Mouse (Mus musculus) embryonic facial prominence, embryonic 14.5 days (tissue): ENCODE data around the gene Smagp. TPM values are rescaled to one million over a fixed set of nuclear protein-coding genes. Genes with fewer than 3 reads are reported as not detected.
"Not testable (repeated sequence)": the region's sequence is repeated elsewhere in the genome, so short reads cannot be mapped to it uniquely, and the experiment has no call there.

Source experiments
- ATAC-seq: fragments of 200-750 bp; cut with Nextera tagmentation; 2 replicates; pipeline ENCODE4 v1.8.0; 2017; ENCODE audit warnings: low read depth, moderate number of reproducible peaks, moderate TSS enrichment
- DNase-seq: peaks from one replicate; pipeline ENCODE4 v3.0.0-alpha.2; 2015; ENCODE audit warnings: low spot score
- H3K27ac ChIP-seq: fragments of 300-500 bp; sonication (generic); replicated peaks from 2 replicates; pipeline ENCODE4 v1.5.1; 2014; ENCODE audit warnings: low read depth, mild to moderate bottlenecking, low read length, moderate library complexity
- H3K27me3 ChIP-seq: fragments of 300-500 bp; sonication (generic); replicated peaks from 2 replicates; pipeline ENCODE4 v1.6.1; 2014; ENCODE audit warnings: low read length; ENCODE audit not compliant: control insufficient read depth, insufficient read depth
- H3K36me3 ChIP-seq: fragments of 300-500 bp; sonication (generic); 2 replicates; pipeline ENCODE4 v1.6.1; 2014; ENCODE audit warnings: low read length, mixed read lengths; ENCODE audit not compliant: control insufficient read depth, insufficient read depth
- H3K4me1 ChIP-seq: fragments of 300-500 bp; sonication (generic); 2 replicates; pipeline ENCODE4 v1.6.1; 2014; ENCODE audit warnings: antibody characterized with exemption, low read length; ENCODE audit not compliant: control insufficient read depth, insufficient read depth
- H3K4me2 ChIP-seq: fragments of 300-500 bp; sonication (generic); 2 replicates; pipeline ENCODE4 v1.6.1; 2014; ENCODE audit warnings: low read depth, mild to moderate bottlenecking, low read length, moderate library complexity, mixed read lengths
- H3K4me3 ChIP-seq: fragments of 300-500 bp; sonication (generic); 2 replicates; pipeline ENCODE4 v1.5.1; 2014; ENCODE audit warnings: low read depth, mild to moderate bottlenecking, low read length
- H3K9ac ChIP-seq: fragments of 300-500 bp; sonication (generic); 2 replicates; pipeline ENCODE4 v1.6.1; 2014; ENCODE audit warnings: low read depth, mild to moderate bottlenecking, low read length, moderate library complexity, mixed read lengths
- H3K9me3 ChIP-seq: fragments of 300-500 bp; sonication (generic); 2 replicates; pipeline ENCODE4 v1.6.1; 2016; ENCODE audit warnings: low read length; ENCODE audit not compliant: control insufficient read depth
- WGBS: fragments of 180-500 bp; shearing (Covaris S2); extraction: QIAGEN DNeasy Blood & Tissue Kit; methylation state at CpG from one replicate; pipeline ENCODE4 v1.1.7; 2014; 5-methylcytosine and 5-hydroxymethylcytosine counted together
- polyA plus RNA-seq: library from polyadenylated mRNA; unstranded; fragments of >200 nt; fragmentation: Nextera tagmentation; extraction: Ambion mirVana; gene quantifications from 2 replicates; pipeline ENCODE4 v1.2.1, GENCODE M21; 2014

The Smagp gene
- polyA plus RNA-seq, 1 experiment from 2014 or later, result 17.2 TPM

GRCm38 (mm10) chr15:100614996-100615824, 21.5 kb downstream of the Smagp start, which contains the start of gene Dazap2:
Gene Dazap2 (plus strand): TSS chr15:100615349.
- DNase-seq, result peak; percentile 99
- under 1% methylated on average over 14 of the region's 99 CpGs for WGBS
- H3K27ac ChIP-seq, result peak within 1 kb of the TSS; percentile 99
- no peaks in the 10 kb centered on the region; the same call in 1 of the 2 replicates for H3K4me1 ChIP-seq
- peak within 1 kb of the TSS; percentile 95 for H3K9ac ChIP-seq
- peaks cover 26% of the 10 kb centered on the region for H3K36me3 ChIP-seq
- peak within 1 kb of the TSS; percentile 78 for H3K4me2 ChIP-seq
- no peaks in the 10 kb centered on the region for H3K9me3 ChIP-seq
- ATAC-seq, result peak; percentile 91
- peak within 1 kb of the TSS; percentile 98 for H3K4me3 ChIP-seq
- no peaks in the 10 kb centered on the region for H3K27me3 ChIP-seq

GRCm38 (mm10) chr15:100614218-100614995, 22.3 kb downstream of the Smagp start:
- H3K9ac ChIP-seq, result peak overlapping the region; percentile 63
- peak overlapping the region; percentile 78 for H3K27ac ChIP-seq
- H3K4me1 ChIP-seq, result no peaks in the 10 kb centered on the region; the same call in 1 of the 2 replicates
- peak overlapping the region; percentile 98 for H3K4me3 ChIP-seq
- DNase-seq (no peak), ATAC-seq (no peak)
- no peaks in the 10 kb centered on the region for H3K27me3 ChIP-seq
- WGBS, result 11% methylated on average over 42 of the region's 43 CpGs
- peak overlapping the region; percentile 77 for H3K4me2 ChIP-seq
- no peaks in the 10 kb centered on the region for H3K9me3 ChIP-seq
- H3K36me3 ChIP-seq, result peaks cover 19% of the 10 kb centered on the region

DNA sequence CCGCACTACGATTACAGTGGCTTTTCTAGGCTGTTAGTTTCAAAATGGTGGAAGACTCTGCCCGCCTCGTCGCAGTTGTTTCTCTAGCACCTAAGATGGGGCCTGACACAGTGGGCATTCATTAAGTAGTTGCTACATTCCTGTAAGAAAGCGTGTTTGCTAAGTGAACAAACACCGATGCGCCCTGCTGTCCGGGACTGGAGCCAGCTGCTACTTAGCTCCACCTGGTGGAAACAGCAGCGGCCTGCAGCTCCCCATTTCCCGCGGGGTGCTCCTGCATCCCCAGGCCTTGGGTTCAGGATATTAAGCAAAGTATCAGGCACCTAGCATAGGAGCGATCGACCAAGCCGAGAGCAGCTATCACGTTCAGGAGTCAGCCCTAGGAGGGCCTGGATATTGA, 23.2 kb downstream of the Smagp start:
- H3K9me3 ChIP-seq, result no peaks in the 10 kb centered on the region
- peak overlapping the region; percentile 39 for H3K4me2 ChIP-seq
- peaks cover 11% of the 10 kb centered on the region for H3K36me3 ChIP-seq
- peak overlapping the region; percentile 19 for H3K4me3 ChIP-seq
- no peak overlapping the region for H3K27ac ChIP-seq
- no peak for ATAC-seq
- H3K9ac ChIP-seq, result no peak overlapping the region
- H3K4me1 ChIP-seq, result no peaks in the 10 kb centered on the region; the same call in 1 of the 2 replicates
- H3K27me3 ChIP-seq, result 0 out of 2 replicates have a peak, but pooled peaks cover 2% of the 10 kb centered on the region
- 10% methylated on average over 16 of the region's 16 CpGs for WGBS
- DNase-seq, result peak; percentile 76

DNA sequence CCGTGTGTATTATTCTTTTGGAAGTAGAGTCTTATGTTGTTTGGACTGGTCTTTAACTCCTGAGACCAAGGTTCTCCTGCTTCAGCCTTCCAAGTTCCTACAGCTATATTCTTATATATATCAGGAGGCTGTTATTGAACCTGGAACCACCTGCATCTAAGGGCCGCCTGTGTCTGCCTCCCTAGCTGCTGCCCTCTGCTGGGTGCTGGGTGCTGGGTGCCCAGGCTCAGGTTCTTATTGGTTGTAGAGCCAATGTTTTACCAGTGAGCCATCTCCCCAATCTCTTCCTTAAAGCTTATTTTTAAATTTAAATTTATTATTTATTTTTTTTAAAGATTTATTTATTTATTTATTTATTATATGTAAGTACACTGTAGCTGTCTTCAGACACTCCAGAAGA, 24.3 kb downstream of the Smagp start:
- 62% methylated on average over 2 of the region's 2 CpGs for WGBS
- no peaks in the 10 kb centered on the region; the same call in 1 of the 2 replicates for H3K4me1 ChIP-seq

DNA sequence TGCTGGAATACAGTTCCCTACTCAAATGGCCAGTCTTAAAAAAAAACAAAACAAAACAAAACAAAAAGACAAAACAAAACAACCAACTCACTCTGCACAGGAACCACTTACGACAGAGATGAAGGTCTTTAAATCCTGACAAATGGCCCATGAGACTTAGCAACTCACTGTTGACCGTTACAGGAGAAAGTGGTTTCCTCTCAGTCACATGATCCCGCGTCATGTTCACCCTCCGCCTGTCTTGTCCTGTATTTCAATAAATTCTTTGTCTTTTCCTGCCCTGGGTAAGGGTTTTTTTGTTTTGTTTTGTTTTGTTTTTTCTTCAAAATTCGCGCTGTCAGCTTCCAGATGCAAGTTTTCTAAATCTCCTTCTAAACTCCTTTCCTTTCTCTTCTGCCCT, 24.8 kb downstream of the Smagp start:
- 78% methylated on average over 7 of the region's 7 CpGs for WGBS
- ATAC-seq (no peak), DNase-seq (no peak)
- H3K4me1 ChIP-seq, result no peaks in the 10 kb centered on the region; the same call in 1 of the 2 replicates
- H3K27me3 ChIP-seq, result 0 out of 2 replicates have a peak, but pooled peaks cover 2% of the 10 kb centered on the region
- no peak overlapping the region for H3K4me3 ChIP-seq
- H3K9me3 ChIP-seq, result no peaks in the 10 kb centered on the region
- H3K27ac ChIP-seq, result no peak overlapping the region
- no peaks in the 10 kb centered on the region for H3K36me3 ChIP-seq
- H3K4me2 ChIP-seq, result no peak overlapping the region
- H3K9ac ChIP-seq, result no peak overlapping the region

More for the DNA sequence above, 24.3 kb downstream of the Smagp start:
- DNase-seq, result no peak
- Histone ChIP-seq H3K36me3 (no peaks in the 10 kb centered on the region), H3K4me2 (no peak overlapping the region), H3K27me3 (0 out of 2 replicates have a peak, but pooled peaks cover 2% of the 10 kb centered on the region), H3K9ac (no peak overlapping the region), H3K27ac (no peak overlapping the region), H3K9me3 (no peaks in the 10 kb centered on the region), H3K4me3 (no peak overlapping the region)
- no peak for ATAC-seq

DNA sequence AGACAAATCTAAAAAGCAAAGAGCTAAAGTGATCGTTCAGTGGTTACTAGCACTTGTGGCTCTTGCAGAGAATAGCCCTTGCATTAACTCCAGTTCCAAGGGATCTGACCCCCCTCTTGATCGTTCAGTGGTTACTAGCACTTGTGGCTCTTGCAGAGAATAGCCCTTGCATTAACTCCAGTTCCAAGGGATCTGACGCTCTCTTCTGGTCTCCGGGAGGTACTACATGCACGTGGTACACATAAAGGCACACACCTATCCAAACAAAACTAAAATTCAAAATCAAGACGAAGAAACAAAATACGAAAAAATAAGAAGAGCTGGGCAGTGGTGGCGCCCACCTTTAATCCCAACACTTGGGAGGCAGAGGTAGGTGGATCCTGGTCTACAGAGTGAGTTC, 30.1 kb downstream of the Smagp start:
- not testable (repeated sequence) for H3K4me3 ChIP-seq, H3K4me1 ChIP-seq, H3K9ac ChIP-seq, H3K27me3 ChIP-seq, H3K9me3 ChIP-seq, DNase-seq, ATAC-seq, H3K4me2 ChIP-seq, H3K27ac ChIP-seq, H3K36me3 ChIP-seq
- 89% methylated on average over 8 of the region's 8 CpGs for WGBS

GRCm38 (mm10) chr15:100601669-100602068, 35.1 kb downstream of the Smagp start:
- ATAC-seq, result no peak
- 33% methylated on average over 2 of the region's 3 CpGs for WGBS
- peaks cover 25% of the 10 kb centered on the region for H3K27me3 ChIP-seq

GRCm38 (mm10) chr15:100600696-100601272, 36.0 kb downstream of the Smagp start:
- H3K36me3 ChIP-seq, result no peaks in the 10 kb centered on the region
- WGBS, result 14% methylated on average over 21 of the region's 21 CpGs
- peak overlapping the region; percentile 86; the same call in 1 of the 2 replicates for H3K9ac ChIP-seq
- peaks cover 24% of the 10 kb centered on the region for H3K27me3 ChIP-seq
- DNase-seq (no peak), ATAC-seq (no peak)
- H3K4me2 ChIP-seq, result peak overlapping the region; percentile 98
- H3K9me3 ChIP-seq, result no peaks in the 10 kb centered on the region
- H3K27ac ChIP-seq, result no peak overlapping the region
- peaks cover 12% of the 10 kb centered on the region for H3K4me1 ChIP-seq
- H3K4me3 ChIP-seq, result peak overlapping the region; percentile 59

More at GRCm38 (mm10) chr15:100601669-100602068, 35.1 kb downstream of the Smagp start:
- Histone ChIP-seq H3K9me3 (no peaks in the 10 kb centered on the region), H3K9ac (no peak overlapping the region), H3K4me1 (peaks cover 12% of the 10 kb centered on the region), H3K4me3 (no peak overlapping the region), H3K27ac (no peak overlapping the region), H3K36me3 (no peaks in the 10 kb centered on the region), H3K4me2 (no peak overlapping the region)
- DNase-seq, result no peak
